Comparison of ENCODE assay signal across 15 mouse cellular contexts in genomic region chr12:102039861-102040260, GRCm38 (mm10).
"Had no signal": no experiment of that assay in that cellular context is flagged by ENCODE, and none has a peak within 500 bp of the region (broad histone marks: within the 10 kb centered on the region; RNA-seq: fewer than 3 reads in every experiment).

No protein-coding gene starts in this region.

- H3K4me1 ChIP-seq: limb, embryonic 12.5 days; limb, embryonic 15.5 days; lung, embryonic 15.5 days had no signal

- H3K27me3 ChIP-seq: limb, embryonic 12.5 days; limb, embryonic 15.5 days; lung, embryonic 15.5 days had no signal

- H3K9me3 ChIP-seq: limb, embryonic 12.5 days; limb, embryonic 15.5 days; lung, embryonic 15.5 days had no signal

- H3K4me3 ChIP-seq: limb, embryonic 12.5 days; limb, embryonic 15.5 days; lung, embryonic 15.5 days had no signal

- H3K9ac ChIP-seq: limb, embryonic 12.5 days; limb, embryonic 15.5 days; liver, embryonic 14.5 days; liver, postnatal 0 days; lung, embryonic 15.5 days had no signal

- H3K36me3 ChIP-seq: limb, embryonic 12.5 days; limb, embryonic 15.5 days; lung, embryonic 15.5 days had no signal

- ATAC-seq: liver, postnatal 0 days had no signal

- H3K4me2 ChIP-seq: limb, embryonic 12.5 days; limb, embryonic 15.5 days; liver, embryonic 11.5 days; lung, embryonic 15.5 days; midbrain, embryonic 11.5 days had no signal

- H3K27ac ChIP-seq: limb, embryonic 12.5 days; limb, embryonic 15.5 days; liver, embryonic 14.5 days; lung, embryonic 15.5 days had no signal

- DNase-seq: kidney, adult 18-20 months; kidney, adult 9 months; kidney, postnatal 14 days; left cerebral cortex, postnatal 4 days; liver, postnatal 0 days; lung, postnatal 14 days; lung, postnatal 4 days; midbrain, embryonic 14.5 days; thymus, postnatal 25 days had no signal
